Mouse (Mus musculus) spleen, adult 2 months (tissue): Measurements from ENCODE around the gene Sult6b2. TPM values are rescaled to one million over a fixed set of nuclear protein-coding genes. Genes with fewer than 3 reads are reported as not detected.
A peak's percentile ranks its signal among the peaks of the same experiment; 100 is the strongest.

Experiments used
- DNase-seq, 2 experiments: peaks; one replicate each; pipeline versions ENCODE4 v3.0.0 to v3.0.0-alpha.2; 2012 to 2021; ENCODE audit warnings: low spot score in 2 of 2, low read depth in 1 of 2
- H3K27ac ChIP-seq: fragments of 200-500 bp; 2 replicates; pipeline ENCODE4 v1.5.1; 2012; ENCODE audit warnings: low read length, inconsistent platforms; ENCODE audit not compliant: insufficient read depth
- H3K27me3 ChIP-seq: fragments of 200-500 bp; 2 replicates; pipeline ENCODE4 v1.6.1; 2012; ENCODE audit warnings: mild to moderate bottlenecking, moderate library complexity, low read length, inconsistent platforms; ENCODE audit not compliant: control insufficient read depth, insufficient read depth
- H3K36me3 ChIP-seq: fragments of 200-500 bp; 2 replicates; pipeline ENCODE4 v1.6.1; 2012; ENCODE audit warnings: mild to moderate bottlenecking, low read length, inconsistent platforms; ENCODE audit not compliant: control insufficient read depth, insufficient read depth
- H3K4me1 ChIP-seq: fragments of 200-500 bp; 2 replicates; pipeline ENCODE4 v1.6.1; 2011; ENCODE audit warnings: inconsistent platforms; ENCODE audit not compliant: control insufficient read depth, insufficient read depth, insufficient read length
- H3K4me3 ChIP-seq: fragments of 200-500 bp; 2 replicates; pipeline ENCODE4 v1.5.1; 2011; ENCODE audit warnings: mild to moderate bottlenecking, inconsistent platforms; ENCODE audit not compliant: insufficient read depth, insufficient read length; ENCODE audit errors: extremely low read depth
- CTCF ChIP-seq: fragments of 200-500 bp; IDR thresholded peaks from 2 replicates; pipeline ENCODE4 v1.5.1; 2011; ENCODE audit warnings: mild to moderate bottlenecking, inconsistent platforms; ENCODE audit not compliant: insufficient read depth, insufficient read length, insufficient replicate concordance; ENCODE audit errors: extremely low read depth
- POLR2A ChIP-seq: fragments of 200-500 bp; IDR thresholded peaks from 2 replicates; pipeline ENCODE4 v1.6.1; 2011; ENCODE audit warnings: low read depth, low read length, inconsistent platforms
- whole genome bisulfite sequencing: fragments of 180-500 bp; shearing (Covaris S2); methylation state at CpG from one replicate; pipeline ENCODE4 v1.1.7; 2018; 5-methylcytosine and 5-hydroxymethylcytosine counted together
- polyA plus RNA-seq: library from polyadenylated mRNA; depleted of rRNA; stranded (reverse); fragments of >200 nt; gene quantifications from 2 replicates; pipeline ENCODE4 v1.2.3, GENCODE M21; 2012

Sult6b2 gene
- polyA plus RNA-seq, 1 experiment, result not detected

DNA sequence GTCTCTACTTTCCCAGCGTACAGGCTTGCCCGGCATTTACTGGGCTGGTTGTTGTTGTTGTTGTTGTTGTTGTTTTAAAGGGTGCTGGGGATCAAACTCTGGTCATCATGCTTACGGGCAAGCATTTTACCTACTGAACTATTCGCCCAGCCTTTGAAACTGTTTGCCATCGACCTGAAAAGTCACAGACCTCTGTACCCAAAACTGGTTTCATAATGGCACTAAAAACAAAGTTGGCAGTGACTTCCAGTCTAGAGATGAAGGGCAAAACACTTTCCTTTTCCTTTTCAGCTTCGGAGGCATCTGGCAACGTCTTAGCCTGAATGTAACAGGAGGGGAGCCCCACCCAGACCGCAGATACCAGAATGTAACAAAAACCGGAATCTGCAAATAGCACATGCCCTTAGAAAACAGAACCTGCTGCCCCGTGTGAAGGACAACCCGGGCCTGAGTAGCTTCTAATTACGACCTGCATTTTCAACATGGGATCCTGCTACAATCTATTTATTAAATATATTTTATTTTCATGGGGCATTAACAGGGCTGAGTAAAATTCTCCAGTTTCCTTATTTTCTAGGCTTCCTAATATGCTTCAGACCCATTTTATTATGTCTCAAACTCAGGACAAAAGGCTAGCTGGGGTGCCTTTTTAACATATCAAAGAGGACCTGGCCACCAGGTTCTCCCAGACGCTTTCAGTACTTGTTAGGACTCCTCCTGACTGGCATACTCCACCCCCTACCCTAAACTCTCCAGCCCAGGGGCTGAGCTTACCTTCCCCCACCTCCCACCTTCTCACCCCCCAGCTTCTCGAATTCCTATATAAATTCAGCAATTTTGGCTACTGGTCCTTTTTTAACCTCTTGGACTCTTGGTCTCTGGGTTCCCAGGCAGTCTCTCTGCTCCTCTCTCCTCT lies 51.7 kb downstream of the Sult6b2 start:
- H3K36me3 ChIP-seq, result no peaks in the 10 kb centered on the region
- H3K27me3 ChIP-seq, result no peaks in the 10 kb centered on the region
- H3K27ac ChIP-seq, result peak overlapping the region; percentile 64
- H3K4me3 ChIP-seq, result no peak overlapping the region
- no peak for TF ChIP-seq CTCF
- no peak for TF ChIP-seq POLR2A
- DNase-seq, result peak; percentile 27 to 37
- WGBS, result 27% methylated on average over 14 of the region's 14 CpGs
- peaks cover 12% of the 10 kb centered on the region; the same call in 1 of the 2 replicates for H3K4me1 ChIP-seq

DNA sequence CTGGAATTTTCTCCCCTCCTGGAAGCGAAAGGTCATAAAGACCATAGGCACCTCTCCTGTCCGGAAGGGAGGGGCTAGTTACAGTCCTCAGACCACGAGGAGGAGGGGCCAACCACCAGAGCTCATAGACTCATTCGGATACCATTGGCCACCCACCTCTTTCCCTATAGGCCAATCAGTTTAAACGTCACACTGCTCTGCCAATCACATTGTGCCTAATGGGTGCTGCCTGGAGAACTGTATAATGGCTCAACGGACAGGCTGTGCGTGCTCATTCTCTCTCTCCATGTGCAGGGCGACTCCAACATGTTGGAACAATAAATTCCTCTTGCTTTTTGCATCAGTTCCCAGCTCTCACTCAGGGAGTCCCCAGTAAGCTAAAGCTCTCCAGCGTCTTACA lies 52.9 kb downstream of the Sult6b2 start:
- Histone ChIP-seq H3K4me3 (no peak overlapping the region), H3K4me1 (peaks cover 12% of the 10 kb centered on the region; the same call in 1 of the 2 replicates), H3K36me3 (no peaks in the 10 kb centered on the region), H3K27me3 (no peaks in the 10 kb centered on the region), H3K27ac (0 out of 2 replicates have a peak overlapping the region, but pooled peaks have one; percentile 19)
- TF ChIP-seq POLR2A (no peak), CTCF (no peak)
- no peak for DNase-seq
- WGBS, result 87% methylated on average over 9 of the region's 9 CpGs

- no peaks in the 10 kb centered on the region for H3K36me3 ChIP-seq
- H3K4me1 ChIP-seq, result peaks cover 9% of the 10 kb centered on the region; the same call in 1 of the 2 replicates
- DNase-seq, result no peak
- H3K27ac ChIP-seq, result no peak overlapping the region
- H3K27me3 ChIP-seq, result no peaks in the 10 kb centered on the region
- 58% methylated on average over 8 of the region's 8 CpGs for whole genome bisulfite sequencing
- no peak overlapping the region for H3K4me3 ChIP-seq
- TF ChIP-seq CTCF, result no peak
Measured at GRCm38 (mm10) chr6:142748057-142748708, 56.1 kb downstream of the Sult6b2 start.

DNA sequence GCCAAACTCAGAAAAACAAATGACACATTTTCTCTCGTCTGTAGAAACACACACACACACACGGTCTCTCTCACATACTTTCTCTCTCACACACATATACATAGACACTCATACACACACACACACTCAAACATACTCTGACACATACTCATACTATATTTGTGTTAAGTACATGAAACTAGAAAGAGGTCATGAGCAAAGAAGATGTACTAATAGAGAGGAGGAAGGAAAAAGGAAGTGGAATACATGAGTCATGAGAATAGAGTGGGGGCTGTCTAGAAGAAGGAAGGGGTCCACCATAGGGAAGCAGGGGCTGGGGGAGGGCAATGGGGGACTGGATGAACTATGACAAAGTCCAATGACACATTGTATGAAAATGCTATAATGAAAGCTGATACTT lies 57.1 kb downstream of the Sult6b2 start:
- TF ChIP-seq POLR2A (no peak), CTCF (no peak)
- Histone ChIP-seq H3K4me3 (no peak overlapping the region), H3K27me3 (no peaks in the 10 kb centered on the region), H3K27ac (no peak overlapping the region), H3K4me1 (peaks cover 6% of the 10 kb centered on the region; the same call in 1 of the 2 replicates), H3K36me3 (no peaks in the 10 kb centered on the region)
- WGBS, result 33% methylated on average over 2 of the region's 2 CpGs
- no peak for DNase-seq

- H3K27ac ChIP-seq, result no peak overlapping the region
Measured at GRCm38 (mm10) chr6:142746765-142747164, 57.5 kb downstream of the Sult6b2 start.

DNA sequence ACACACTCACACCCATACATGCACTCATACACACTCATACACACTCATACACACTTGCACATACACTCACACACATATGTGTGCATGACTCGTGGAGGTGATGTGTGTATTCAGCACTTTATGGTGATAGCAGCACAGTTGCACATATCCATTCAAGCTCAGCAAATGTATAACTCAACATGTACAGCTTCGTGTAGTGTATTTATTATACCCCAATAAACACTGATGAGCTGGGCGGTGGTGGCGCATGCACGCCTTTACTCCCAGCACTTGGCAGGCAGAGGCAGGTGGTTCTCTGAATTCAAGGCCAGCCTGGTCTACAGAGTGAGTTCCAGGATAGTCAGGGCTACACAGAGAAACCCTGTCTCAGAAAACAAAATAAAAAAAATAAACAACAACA lies 58.8 kb downstream of the Sult6b2 start:
- DNase-seq, result no peak
- Histone ChIP-seq H3K4me3 (no peak overlapping the region), H3K4me1 (no peaks in the 10 kb centered on the region), H3K27ac (no peak overlapping the region), H3K27me3 (no peaks in the 10 kb centered on the region), H3K36me3 (no peaks in the 10 kb centered on the region)
- WGBS, result 95% methylated on average over 5 of the region's 5 CpGs
- TF ChIP-seq POLR2A (no peak), CTCF (no peak)

More at GRCm38 (mm10) chr6:142746765-142747164, 57.5 kb downstream of the Sult6b2 start:
- no peak for DNase-seq
- TF ChIP-seq CTCF (no peak), POLR2A (no peak)
- Histone ChIP-seq H3K36me3 (no peaks in the 10 kb centered on the region), H3K4me1 (peaks cover 4% of the 10 kb centered on the region; the same call in 1 of the 2 replicates), H3K27me3 (no peaks in the 10 kb centered on the region), H3K4me3 (no peak overlapping the region)
- WGBS, result 40% methylated on average over 7 of the region's 7 CpGs
